Mouse (Mus musculus): ENCODE results near the gene Kmt2b. TPM values are rescaled to one million over a fixed set of nuclear protein-coding genes. Genes with fewer than 3 reads are reported as not detected.

Kmt2b gene
- polyA plus RNA-seq, 1 experiment = 56.1 TPM

DNA sequence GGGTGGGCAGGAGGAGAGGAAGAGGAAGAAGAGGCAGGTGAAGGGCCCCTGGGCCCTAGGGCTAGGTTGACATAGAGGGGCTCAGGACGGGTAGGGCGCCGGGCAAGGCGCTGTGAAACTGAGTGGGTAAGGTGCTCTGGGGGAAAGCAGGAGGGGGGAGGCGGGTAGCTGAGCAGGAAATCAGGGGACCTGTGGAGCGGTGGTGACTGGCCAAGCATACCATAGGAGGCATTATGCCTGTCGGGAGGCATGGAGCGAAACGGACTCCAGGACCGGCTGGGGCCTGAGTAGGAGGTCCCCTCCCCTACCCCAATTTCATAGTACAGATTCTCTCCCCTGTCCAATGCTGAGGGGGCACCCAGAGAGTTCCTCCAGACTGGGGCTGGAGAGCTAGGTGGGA, 65.7 kb downstream of the Kmt2b start:
- H3K27ac ChIP-seq (ENCODE audit: control insufficient read depth, insufficient read depth, low read depth, low read length) = no peak overlapping the region
- TF ChIP-seq POLR2A (IDR thresholded peaks at IDR 0.05; ENCODE audit: control insufficient read depth, low read depth, low read length) (no peak; the same call in 1 of the 2 replicates), CTCF (IDR thresholded peaks at IDR 0.05; ENCODE audit: control insufficient read depth, insufficient read depth, insufficient replicate concordance, low read depth, low read length) (no peak)
- no peak overlapping the region for H3K4me3 ChIP-seq (ENCODE audit: control insufficient read depth, low read depth, low read length)
- no peaks in the 10 kb centered on the region for H3K27me3 ChIP-seq (ENCODE audit: control insufficient read depth, insufficient read depth, low read length)
- peaks cover 2% of the 10 kb centered on the region; the same call in 1 of the 2 replicates for H3K36me3 ChIP-seq (ENCODE audit: control insufficient read depth, insufficient read depth, low read length)
- peaks cover 20% of the 10 kb centered on the region for H3K4me1 ChIP-seq (ENCODE audit: control insufficient read depth, insufficient read depth, low read length)

DNA sequence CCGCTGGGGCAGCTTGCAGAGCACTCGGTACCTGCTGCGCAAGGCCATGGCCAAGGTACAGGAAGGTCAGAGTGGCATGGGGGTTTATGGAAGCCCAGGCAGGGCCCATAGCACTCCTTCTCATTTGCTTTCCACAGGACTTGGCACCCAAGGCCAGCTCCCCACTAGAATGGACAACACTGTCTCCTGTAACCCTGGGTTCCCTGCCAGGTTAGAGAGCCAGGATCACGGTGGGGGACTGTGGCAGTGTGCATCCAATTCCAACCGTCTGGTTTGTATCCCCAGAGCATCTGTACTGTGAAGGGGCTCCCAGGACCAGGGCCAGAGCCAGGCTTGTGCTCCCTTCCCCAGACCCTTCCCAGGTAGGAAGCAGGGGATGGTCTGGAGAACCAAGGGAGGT, 67.7 kb downstream of the Kmt2b start:
- H3K27ac ChIP-seq (ENCODE audit: control insufficient read depth, insufficient read depth, low read depth, low read length) = no peak overlapping the region
- TF ChIP-seq CTCF (IDR thresholded peaks at IDR 0.05; ENCODE audit: control insufficient read depth, insufficient read depth, insufficient replicate concordance, low read depth, low read length) (no peak), POLR2A (IDR thresholded peaks at IDR 0.05; ENCODE audit: control insufficient read depth, low read depth, low read length) (no peak)
- H3K4me3 ChIP-seq (ENCODE audit: control insufficient read depth, low read depth, low read length) = no peak overlapping the region
- H3K36me3 ChIP-seq (ENCODE audit: control insufficient read depth, insufficient read depth, low read length) = no peaks in the 10 kb centered on the region
- H3K27me3 ChIP-seq (ENCODE audit: control insufficient read depth, insufficient read depth, low read length) = no peaks in the 10 kb centered on the region
- H3K4me1 ChIP-seq (ENCODE audit: control insufficient read depth, insufficient read depth, low read length) = peaks cover 11% of the 10 kb centered on the region

DNA sequence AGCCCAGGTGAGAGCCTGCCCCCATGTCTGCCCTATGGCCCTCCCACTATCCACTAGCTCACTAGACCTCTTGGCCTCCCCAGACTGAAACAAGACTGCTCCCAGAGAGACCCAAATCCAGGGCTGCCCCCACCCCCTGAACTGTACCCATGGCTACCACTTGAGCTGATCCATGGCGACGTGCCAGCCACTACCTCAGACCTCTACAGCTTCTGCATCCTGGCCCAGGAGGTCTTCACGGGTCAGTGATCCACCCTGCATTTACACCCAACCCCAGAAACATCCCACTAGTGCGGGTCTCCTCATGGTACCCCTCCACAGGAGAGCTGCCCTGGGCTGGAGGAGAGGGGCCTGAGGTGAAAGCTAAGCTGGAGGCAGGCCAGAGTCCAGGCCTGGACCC, 68.1 kb downstream of the Kmt2b start:
- no peaks in the 10 kb centered on the region for H3K27me3 ChIP-seq (ENCODE audit: control insufficient read depth, insufficient read depth, low read length)
- TF ChIP-seq CTCF (IDR thresholded peaks at IDR 0.05; ENCODE audit: control insufficient read depth, insufficient read depth, insufficient replicate concordance, low read depth, low read length) = no peak
- TF ChIP-seq POLR2A (IDR thresholded peaks at IDR 0.05; ENCODE audit: control insufficient read depth, low read depth, low read length) = no peak
- H3K4me3 ChIP-seq (ENCODE audit: control insufficient read depth, low read depth, low read length) = no peak overlapping the region
- H3K36me3 ChIP-seq (ENCODE audit: control insufficient read depth, insufficient read depth, low read length) = no peaks in the 10 kb centered on the region
- peaks cover 16% of the 10 kb centered on the region for H3K4me1 ChIP-seq (ENCODE audit: control insufficient read depth, insufficient read depth, low read length)
- H3K27ac ChIP-seq (ENCODE audit: control insufficient read depth, insufficient read depth, low read depth, low read length) = no peak overlapping the region

Other genes starting within 250 kb of the Kmt2b start
- 0.27 and 0.35 TPM in 2 replicates for gene Lrfn3, start 226.0 kb downstream of the Kmt2b start, polyA plus RNA-seq (2012; rRNA removed)
- gene Tyrobp, start 175.0 kb downstream of the Kmt2b start, polyA plus RNA-seq (2012; rRNA removed) = 7.0 and 9.1 TPM in 2 replicates
- 0.93 TPM in 1 of 2 replicates, not detected in the other for gene Hcst, start 168.9 kb downstream of the Kmt2b start, polyA plus RNA-seq (2012; rRNA removed)
- 0.36 and 0.52 TPM in 2 replicates for gene Nfkbid, start 167.0 kb downstream of the Kmt2b start, polyA plus RNA-seq (2012; rRNA removed)
- 15.1 and 15.6 TPM in 2 replicates for gene Aplp1, start 143.2 kb downstream of the Kmt2b start, polyA plus RNA-seq (2012; rRNA removed)
- 0.31 TPM in 1 of 2 replicates, not detected in the other for gene Kirrel2, start 131.0 kb downstream of the Kmt2b start, polyA plus RNA-seq (2012; rRNA removed)
- gene Nphs1, start 130.4 kb downstream of the Kmt2b start, polyA plus RNA-seq (2012; rRNA removed) = 0.07 and 0.12 TPM in 2 replicates
- 0.10 TPM in 1 of 2 replicates, not detected in the other for gene Prodh2, start 95.1 kb downstream of the Kmt2b start, polyA plus RNA-seq (2012; rRNA removed)
- gene Arhgap33, start 53.7 kb downstream of the Kmt2b start, polyA plus RNA-seq (2012; rRNA removed) = 136 TPM in 2 replicates
- gene Hspb6, start 36.5 kb downstream of the Kmt2b start, polyA plus RNA-seq (2012; rRNA removed) = 74.3 and 82.9 TPM in 2 replicates
- gene Proser3, start 36.4 kb downstream of the Kmt2b start, polyA plus RNA-seq (2012; rRNA removed) = 33.9 and 37.5 TPM in 2 replicates
- 39.9 and 47.0 TPM in 2 replicates for gene Lin37, start 28.9 kb downstream of the Kmt2b start, polyA plus RNA-seq (2012; rRNA removed)
- 51.9 and 52.2 TPM in 2 replicates for gene U2af1l4, start 25.4 kb downstream of the Kmt2b start, polyA plus RNA-seq (2012; rRNA removed)
- 0.58 and 0.80 TPM in 2 replicates for gene Gm49396, start 25.4 kb downstream of the Kmt2b start, polyA plus RNA-seq (2012; rRNA removed)
- 147 and 167 TPM in 2 replicates for gene Psenen, start 25.1 kb downstream of the Kmt2b start, polyA plus RNA-seq (2012; rRNA removed)
- gene Igflr1, start 23.3 kb downstream of the Kmt2b start, polyA plus RNA-seq (2012; rRNA removed) = 0.80 and 1.0 TPM in 2 replicates
- 180 and 203 TPM in 2 replicates for gene Zbtb32, start 10.2 kb upstream of the Kmt2b start, polyA plus RNA-seq (2012; rRNA removed)
- 6.5 TPM in 2 replicates for gene Upk1a, start 24.1 kb upstream of the Kmt2b start, polyA plus RNA-seq (2012; rRNA removed)
- gene Cox6b1, start 37.4 kb upstream of the Kmt2b start, polyA plus RNA-seq (2012; rRNA removed) = 51.8 and 74.9 TPM in 2 replicates
- gene Etv2, start 47.1 kb upstream of the Kmt2b start, polyA plus RNA-seq (2012; rRNA removed) = 7.9 and 8.4 TPM in 2 replicates
- gene Rbm42, start 61.6 kb upstream of the Kmt2b start, polyA plus RNA-seq (2012; rRNA removed) = 27.1 and 33.0 TPM in 2 replicates
- 21.1 and 22.4 TPM in 2 replicates for gene Haus5, start 76.3 kb upstream of the Kmt2b start, polyA plus RNA-seq (2012; rRNA removed)
- gene Pmis2, start 82.9 kb upstream of the Kmt2b start, polyA plus RNA-seq (2012; rRNA removed) = 142 and 177 TPM in 2 replicates
- 88.8 and 103 TPM in 2 replicates for gene 2200002J24Rik, start 110.2 kb upstream of the Kmt2b start, polyA plus RNA-seq (2012; rRNA removed)
- 2.7 TPM in 2 replicates for gene Atp4a, start 123.5 kb upstream of the Kmt2b start, polyA plus RNA-seq (2012; rRNA removed)
- gene Tmem147, start 140.8 kb upstream of the Kmt2b start, polyA plus RNA-seq (2012; rRNA removed) = 161 and 171 TPM in 2 replicates
- 4,298 and 4,420 TPM in 2 replicates for gene Gapdhs, start 155.0 kb upstream of the Kmt2b start, polyA plus RNA-seq (2012; rRNA removed)
- gene Sbsn, start 162.7 kb upstream of the Kmt2b start, polyA plus RNA-seq (2012; rRNA removed) = 4.6 and 4.7 TPM in 2 replicates
- 7.1 and 9.2 TPM in 2 replicates for gene Dmkn, start 175.0 kb upstream of the Kmt2b start, polyA plus RNA-seq (2012; rRNA removed)
- gene Krtdap, start 199.2 kb upstream of the Kmt2b start, polyA plus RNA-seq (2012; rRNA removed) = 0.41 TPM in 1 of 2 replicates, not detected in the other
- 0.09 and 0.14 TPM in 2 replicates for gene Ffar2, start 235.0 kb upstream of the Kmt2b start, polyA plus RNA-seq (2012; rRNA removed)

All from testis, adult 2 months (tissue).